In genomic region chr3:34441266-34441665, GRCm38 (mm10) we compare ENCODE assay signal across 13 mouse cellular contexts.
DNase-seq lines count a peak whose midpoint lies in the region; ATAC-seq and TF ChIP-seq lines count a peak whose summit lies in the region.
"Had no signal": no experiment of that assay in that cellular context is flagged by ENCODE, and none has a peak within 500 bp of the region (broad histone marks: within the 10 kb centered on the region; RNA-seq: fewer than 3 reads in every experiment).

No protein-coding gene starts in this region.

- H3K27me3 ChIP-seq in embryonic facial prominence, embryonic 14.5 days (replicated peaks; ENCODE audit: control insufficient read depth, insufficient read depth, low read length), result peaks cover 17% of the 10 kb centered on the region; the same call in 1 of the 2 replicates
- H3K27me3 ChIP-seq: liver, embryonic 13.5 days had no signal

- no peak for TF ChIP-seq CTCF in layer of hippocampus, adult 2 months (conservative IDR thresholded peaks at IDR 0.05)

- no peaks in the 10 kb centered on the region for H3K36me3 ChIP-seq in embryonic facial prominence, embryonic 14.5 days (ENCODE audit: control insufficient read depth, insufficient read depth, low read length)
- H3K36me3 ChIP-seq: liver, embryonic 13.5 days had no signal

- no peak overlapping the region for H3K4me3 ChIP-seq in embryonic facial prominence, embryonic 14.5 days (ENCODE audit: low read depth, low read length)
- no peak overlapping the region for H3K4me3 ChIP-seq in layer of hippocampus, adult 2 months
- H3K4me3 ChIP-seq: liver, embryonic 13.5 days had no signal

- no peak for DNase-seq in frontal cortex, postnatal 14 days (ENCODE audit: low spot score in 2 of 2)
- peak; percentile 47 for DNase-seq in embryonic facial prominence, embryonic 14.5 days (ENCODE audit: low spot score)
- DNase-seq in layer of hippocampus, adult 2 months (ENCODE audit: low spot score in 2 of 2), result peak; percentile 25 to 79
- peak; percentile 32 for DNase-seq in neural tube, embryonic 10.5 days (ENCODE audit: extremely low spot score, low spot score)
- DNase-seq in heart, postnatal 36 days, result no peak
- DNase-seq in ovary, adult 18-20 months (ENCODE audit: low spot score), result no peak
- DNase-seq in kidney, postnatal 36 days, result no peak
- DNase-seq: B cell, adult 2 months; cerebellum, adult 11 months; gastrocnemius, postnatal 14 days; kidney, adult 18-20 months; liver, embryonic 13.5 days had no signal

- ATAC-seq in frontal cortex, adult (ENCODE audit: low TSS enrichment), result peak; percentile 43; the same call in 1 of the 2 replicates
- ATAC-seq in embryonic facial prominence, embryonic 14.5 days (ENCODE audit: low read depth), result peak; percentile 67; the same call in 1 of the 2 replicates

- no peak overlapping the region for H3K27ac ChIP-seq in embryonic facial prominence, embryonic 14.5 days (replicated peaks; ENCODE audit: low read depth, low read length)
- H3K27ac ChIP-seq in layer of hippocampus, adult 2 months, result peak overlapping the region; percentile 93
- H3K27ac ChIP-seq: liver, embryonic 13.5 days had no signal

- WGBS in embryonic facial prominence, embryonic 14.5 days, result 33% methylated on average over 5 of the region's 5 CpGs

- H3K9ac ChIP-seq in embryonic facial prominence, embryonic 14.5 days (ENCODE audit: low read depth, low read length), result no peak overlapping the region
- H3K9ac ChIP-seq: liver, embryonic 13.5 days had no signal

- no peaks in the 10 kb centered on the region for H3K9me3 ChIP-seq in embryonic facial prominence, embryonic 14.5 days (ENCODE audit: control insufficient read depth, low read length)
- H3K9me3 ChIP-seq: liver, embryonic 13.5 days had no signal

- H3K4me2 ChIP-seq in embryonic facial prominence, embryonic 14.5 days (ENCODE audit: low read depth, low read length), result no peak overlapping the region
- H3K4me2 ChIP-seq: liver, embryonic 13.5 days had no signal

- no peaks in the 10 kb centered on the region; the same call in 1 of the 2 replicates for H3K4me1 ChIP-seq in embryonic facial prominence, embryonic 14.5 days (ENCODE audit: control insufficient read depth, insufficient read depth, low read length)
- H3K4me1 ChIP-seq: liver, embryonic 13.5 days had no signal

- intact Hi-C loops in heart, postnatal 36 days (cut with DNase I), result no loop called here

Comparison
In these comparisons a context has a peak if more than half of its experiments do, and no peak if none do; other contexts are left out.
1. DNase-seq: peak in embryonic facial prominence, embryonic 14.5 days (single experiment), layer of hippocampus, adult 2 months (2 of 2) and neural tube, embryonic 10.5 days (single experiment); none in frontal cortex, postnatal 14 days (0 of 2), heart, postnatal 36 days (0 of 2), ovary, adult 18-20 months (single experiment) and kidney, postnatal 36 days (0 of 2).